Mouse (Mus musculus) mesoderm, embryonic 11.5 days (tissue): ENCODE data around the gene Pdgfra.

Experiments
- DNase-seq: peaks from one replicate; pipeline ENCODE4 v3.0.0-alpha.2; 2012; ENCODE audit warnings: low read depth, low spot score

The Pdgfra gene

GRCm38 (mm10) chr5:75209966-75210365, 57.9 kb downstream of the Pdgfra start:
- DNase-seq: peak; percentile 61

- DNase-seq: no peak
Observed at GRCm38 (mm10) chr5:75214520-75214919, 62.4 kb downstream of the Pdgfra start.

DNA sequence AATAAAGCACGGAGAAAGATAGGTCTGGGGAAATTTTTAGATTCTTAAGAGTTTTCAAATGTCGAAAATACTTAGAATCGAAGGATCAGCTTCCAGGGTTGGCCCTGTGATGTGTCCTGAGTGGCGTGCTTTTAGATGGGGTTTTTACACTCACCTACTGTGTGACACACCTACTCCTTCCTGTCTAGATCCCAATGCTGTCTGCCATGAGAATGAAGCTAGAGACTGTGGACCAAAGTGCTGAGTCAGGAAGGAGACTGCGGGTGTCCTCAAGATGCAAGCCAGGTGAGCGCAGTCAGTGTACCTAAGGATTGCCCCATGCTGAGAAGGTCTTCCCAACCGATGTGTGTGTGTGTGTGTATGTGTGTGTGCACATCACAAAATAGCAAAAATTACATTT, 62.8 kb downstream of the Pdgfra start:
- DNase-seq: no peak

DNA sequence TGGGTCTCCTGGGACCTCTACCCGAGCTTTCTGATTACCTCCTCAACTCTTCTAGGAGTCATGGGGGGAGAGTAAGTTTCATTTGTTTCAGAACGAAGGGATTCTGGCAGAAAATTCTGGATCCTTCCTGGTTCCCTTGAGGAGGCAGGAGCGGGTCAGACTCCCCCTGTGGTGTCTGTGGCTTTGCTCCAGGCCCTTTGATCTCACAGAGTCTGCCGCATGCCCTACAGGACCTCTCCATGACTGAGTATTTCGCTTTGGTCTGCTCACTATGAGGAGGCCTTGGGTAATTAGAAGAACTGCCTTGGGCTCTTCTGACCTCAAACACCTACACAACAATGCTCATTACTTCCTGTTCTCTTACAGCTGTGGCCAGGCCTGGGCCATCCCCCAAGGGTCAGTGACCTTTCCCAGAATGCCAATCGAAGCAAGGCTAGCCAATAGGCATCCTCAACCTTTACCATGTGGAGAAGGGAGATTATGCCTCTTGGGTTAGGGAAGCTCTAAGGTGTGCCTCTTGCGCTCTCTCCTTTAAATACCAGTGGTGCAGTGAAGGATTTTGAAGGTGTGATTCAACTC, 63.7 kb downstream of the Pdgfra start:
- DNase-seq: no peak

DNA sequence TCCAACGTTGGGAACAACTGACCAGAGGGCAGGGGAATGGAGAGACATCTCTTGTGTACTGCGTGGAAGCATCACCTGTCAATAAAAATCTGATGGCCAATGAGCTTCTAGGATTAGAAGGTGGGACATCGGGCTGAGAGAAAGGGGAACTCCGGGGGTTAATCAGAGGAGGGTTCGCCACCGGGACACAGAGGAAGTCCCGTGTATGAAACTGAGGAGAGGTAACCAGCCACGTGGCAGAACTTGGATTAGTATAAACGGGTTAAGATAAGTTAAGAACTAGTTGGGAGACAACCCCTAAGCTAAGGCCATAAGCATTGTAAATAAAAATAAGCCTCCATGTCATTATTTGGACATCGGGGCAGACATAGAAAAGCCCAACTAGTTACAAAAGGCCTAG, 69.5 kb downstream of the Pdgfra start:
- DNase-seq: no peak

DNA sequence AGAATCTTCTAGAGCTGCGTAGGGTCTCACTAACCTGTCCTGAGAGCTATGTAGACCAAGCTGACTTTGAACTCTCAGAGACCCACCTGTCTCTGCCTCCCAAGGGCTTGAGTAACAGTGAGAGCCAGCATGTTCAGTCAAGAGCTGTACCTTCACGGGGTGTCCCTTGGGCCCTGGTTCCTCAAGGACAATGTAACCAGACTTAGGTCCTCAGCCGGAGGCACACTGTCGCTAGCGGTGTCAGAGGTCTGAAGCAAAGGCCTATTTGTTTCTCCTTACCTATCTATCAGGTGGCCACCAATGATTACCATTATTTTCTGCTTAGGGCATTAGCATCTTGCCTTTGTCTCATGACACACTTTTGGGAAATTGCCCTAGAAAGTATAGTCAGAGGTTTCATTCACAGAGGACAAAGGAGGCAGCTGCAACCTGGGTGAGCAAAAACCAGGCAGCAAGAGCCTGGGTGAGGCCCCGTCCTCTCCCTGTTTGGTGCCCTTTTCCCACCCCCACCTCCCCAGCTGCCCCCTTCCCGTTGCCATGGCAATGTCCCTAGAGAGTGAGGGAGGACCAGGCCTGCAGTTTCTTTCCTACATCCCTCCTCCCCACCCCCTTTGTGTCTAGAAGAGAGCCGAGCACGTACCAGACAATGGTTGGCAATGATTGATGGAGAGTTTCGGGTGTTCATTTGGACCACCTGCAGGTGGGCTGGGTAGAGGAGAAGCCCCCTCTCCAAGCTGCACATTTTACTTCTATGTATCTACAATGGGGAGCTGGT, 70.6 kb downstream of the Pdgfra start:
- DNase-seq: peak; percentile 83

DNA sequence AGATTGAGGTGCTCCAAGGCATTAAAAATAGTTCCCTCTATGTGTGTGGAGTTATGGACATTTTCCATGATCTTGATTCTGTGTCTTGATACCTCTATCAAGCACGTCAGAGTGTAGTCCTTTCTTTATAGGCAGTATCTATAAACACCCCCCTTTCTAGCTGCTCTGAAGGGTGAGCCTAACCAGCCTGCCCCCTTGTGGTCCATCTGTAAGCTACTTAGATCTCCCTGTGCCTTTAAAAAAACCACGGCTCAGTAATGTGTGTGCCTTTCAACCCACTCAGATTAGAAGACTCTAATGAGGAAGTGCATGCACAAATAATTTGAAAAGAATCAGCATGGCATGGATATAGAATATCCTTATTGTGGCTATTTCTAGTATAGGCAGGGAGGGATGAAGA, 86.3 kb downstream of the Pdgfra start:
- peak; percentile 27 for DNase-seq

GRCm38 (mm10) chr5:75238928-75239777, 87.1 kb downstream of the Pdgfra start:
- DNase-seq: no peak

DNA sequence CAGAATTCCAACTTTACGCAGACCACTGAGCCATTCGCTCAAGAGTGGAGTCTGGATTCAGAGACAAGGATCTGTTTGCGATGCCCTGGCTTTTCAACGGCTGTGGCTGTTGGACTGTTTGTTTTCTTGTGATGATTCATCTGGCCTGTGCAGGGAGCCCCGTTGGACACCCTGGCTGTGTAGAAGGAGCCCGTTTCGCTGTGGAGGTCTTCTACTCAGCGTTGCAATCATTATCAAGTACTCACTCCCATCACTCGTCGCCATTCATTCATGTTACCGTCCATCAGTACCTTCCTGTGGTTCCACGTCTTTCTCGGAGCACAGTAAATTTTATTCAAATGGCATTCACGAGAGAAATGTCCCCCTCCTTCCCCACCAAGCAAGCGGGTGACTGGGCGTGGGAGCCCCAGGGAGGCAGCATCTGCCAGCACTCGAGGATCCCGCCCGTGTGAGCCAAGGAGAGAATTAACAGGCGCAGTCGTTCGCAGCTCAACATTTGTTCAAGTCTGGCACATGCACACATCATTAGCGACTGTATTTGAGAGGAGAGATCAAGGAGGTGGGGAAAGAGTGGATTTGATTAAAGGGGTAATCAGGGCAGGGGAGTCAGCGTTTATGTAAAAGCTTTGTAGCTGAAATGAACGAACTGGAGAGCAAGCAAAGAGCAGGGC, 95.1 kb downstream of the Pdgfra start:
- DNase-seq: no peak
